8 mouse cellular contexts compared by ENCODE assay signal in the genomic region with DNA sequence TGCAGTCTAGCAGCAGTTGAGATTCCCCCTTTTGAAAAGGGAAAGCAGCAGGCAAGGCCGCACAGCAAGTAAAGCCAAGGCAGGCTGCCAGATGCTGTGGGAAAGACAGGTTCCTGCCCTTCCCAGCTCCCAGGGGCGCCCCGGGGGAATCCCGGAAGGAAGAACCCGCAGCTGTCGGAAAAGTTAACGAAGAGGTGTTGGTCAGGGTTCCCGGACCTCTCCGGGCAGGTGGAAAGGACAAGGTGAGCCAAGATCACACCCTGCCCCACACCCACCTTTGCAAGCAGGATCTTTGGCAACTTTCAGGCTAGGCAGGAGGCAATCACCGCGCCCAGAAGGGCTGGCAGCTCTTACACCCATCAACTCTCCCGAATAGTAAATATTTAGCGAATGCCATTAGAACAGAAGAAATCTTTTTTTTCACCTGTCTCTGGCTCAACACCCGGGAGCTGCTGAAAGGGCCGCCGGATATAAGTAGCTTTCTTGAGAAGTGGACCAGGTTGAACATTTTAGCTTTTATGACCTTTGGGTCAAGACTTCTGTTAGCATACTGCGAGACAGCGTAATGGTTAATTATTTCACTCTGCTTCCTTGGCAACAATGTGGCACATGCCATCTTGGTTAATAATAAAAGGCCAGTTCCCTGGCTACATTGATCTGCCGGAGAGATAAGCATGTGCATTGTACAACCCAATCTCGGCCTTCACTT. TPM values are rescaled to one million over a fixed set of nuclear protein-coding genes. Genes with fewer than 3 reads are reported as not detected.
DNase-seq lines count a peak whose midpoint lies in the region; ATAC-seq lines count a peak whose summit lies in the region.

No protein-coding gene starts in this region.

- H3K27me3 ChIP-seq in forebrain, embryonic 14.5 days (replicated peaks; ENCODE audit: control insufficient read depth, insufficient read depth, low read length): no peaks in the 10 kb centered on the region
- no peaks in the 10 kb centered on the region for H3K27me3 ChIP-seq in forebrain, embryonic 16.5 days (replicated peaks; ENCODE audit: control insufficient read depth, insufficient read depth, low read length)
- no peaks in the 10 kb centered on the region for H3K27me3 ChIP-seq in lung, embryonic 15.5 days

- no peaks in the 10 kb centered on the region for H3K4me1 ChIP-seq in forebrain, embryonic 14.5 days (ENCODE audit: control insufficient read depth, insufficient read depth, low read length)
- peaks cover 8% of the 10 kb centered on the region for H3K4me1 ChIP-seq in forebrain, embryonic 16.5 days (replicated peaks; ENCODE audit: control insufficient read depth, insufficient read depth, low read length)
- H3K4me1 ChIP-seq in lung, embryonic 15.5 days: 0 out of 2 replicates have a peak, but pooled peaks cover 2% of the 10 kb centered on the region

- H3K4me2 ChIP-seq in forebrain, embryonic 14.5 days (ENCODE audit: low read length): no peak overlapping the region
- H3K4me2 ChIP-seq in forebrain, embryonic 16.5 days (ENCODE audit: low read length): no peak overlapping the region
- peak overlapping the region; percentile 36 for H3K4me2 ChIP-seq in lung, embryonic 15.5 days

- H3K9me3 ChIP-seq in forebrain, embryonic 14.5 days (replicated peaks; ENCODE audit: control insufficient read depth, low read length): no peaks in the 10 kb centered on the region
- no peaks in the 10 kb centered on the region for H3K9me3 ChIP-seq in forebrain, embryonic 16.5 days (ENCODE audit: control insufficient read depth, low read length)
- no peaks in the 10 kb centered on the region for H3K9me3 ChIP-seq in lung, embryonic 15.5 days

- H3K36me3 ChIP-seq in forebrain, embryonic 14.5 days (ENCODE audit: control insufficient read depth, insufficient read depth, low read length): no peaks in the 10 kb centered on the region
- H3K36me3 ChIP-seq in forebrain, embryonic 16.5 days (ENCODE audit: control insufficient read depth, insufficient read depth): no peaks in the 10 kb centered on the region
- no peaks in the 10 kb centered on the region for H3K36me3 ChIP-seq in lung, embryonic 15.5 days

- 48% methylated on average over 20 of the region's 20 CpGs for WGBS in forebrain, embryonic 14.5 days
- WGBS in forebrain, embryonic 16.5 days: 50% methylated on average over 20 of the region's 20 CpGs
- WGBS in lung, embryonic 15.5 days: 25% methylated on average over 20 of the region's 20 CpGs

- no peak overlapping the region for H3K27ac ChIP-seq in forebrain, embryonic 14.5 days (ENCODE audit: low read depth, low read length)
- no peak overlapping the region for H3K27ac ChIP-seq in forebrain, embryonic 16.5 days (ENCODE audit: low read length)
- H3K27ac ChIP-seq in lung, embryonic 15.5 days: peak overlapping the region; percentile 86

- H3K4me3 ChIP-seq in forebrain, embryonic 14.5 days (ENCODE audit: low read depth, low read length): no peak overlapping the region
- no peak overlapping the region for H3K4me3 ChIP-seq in forebrain, embryonic 16.5 days (replicated peaks; ENCODE audit: low read length)
- H3K4me3 ChIP-seq in lung, embryonic 15.5 days: peak overlapping the region; percentile 13; the same call in 1 of the 2 replicates

- ATAC-seq in forebrain, embryonic 14.5 days: no peak
- no peak for ATAC-seq in forebrain, embryonic 16.5 days
- peak; percentile 63; the same call in 1 of the 2 replicates for ATAC-seq in lung, embryonic 15.5 days (ENCODE audit: borderline replicate concordance, extremely low read depth, low FRiP score, low TSS enrichment)

- DNase-seq in forebrain, embryonic 14.5 days (ENCODE audit: low spot score): peak; percentile 65
- peak; percentile 22 for DNase-seq in Muller cell, postnatal 12 days (ENCODE audit: inconsistent ontology term)
- peak; percentile 82 for DNase-seq in kidney, adult 11 months
- DNase-seq in thymus, postnatal 25 days: no peak
- no peak for DNase-seq in layer of hippocampus, postnatal 25 days (ENCODE audit: extremely low spot score in 1 of 2, low spot score in 1 of 2)
- no peak for DNase-seq in frontal cortex, adult 2 months (ENCODE audit: extremely low spot score in 1 of 2, low spot score in 1 of 2)

- no peak overlapping the region for H3K9ac ChIP-seq in forebrain, embryonic 14.5 days (ENCODE audit: low read length)
- no peak overlapping the region for H3K9ac ChIP-seq in forebrain, embryonic 16.5 days (replicated peaks; ENCODE audit: low read depth, low read length)
- no peak overlapping the region for H3K9ac ChIP-seq in lung, embryonic 15.5 days

RNA-seq across cellular contexts. Expression of a gene that starts 11.4 kb away (rescaled TPM):
- not detected in 2 replicates for polyA plus RNA-seq in forebrain, embryonic 14.5 days (2014; fragmentation: Nextera tagmentation; extraction: Ambion mirVana)
- polyA plus RNA-seq in forebrain, embryonic 16.5 days (2015; fragmentation: Nextera tagmentation; extraction: Ambion mirVana): not detected in 2 replicates
- polyA plus RNA-seq in lung, embryonic 15.5 days (2015; fragmentation: Nextera tagmentation; extraction: Ambion mirVana): 0.75 and 0.98 TPM in 2 replicates
- not detected for total RNA-seq in layer of hippocampus, postnatal 25 days (2021)
- polyA plus RNA-seq in frontal cortex, adult 2 months (2012; rRNA removed): not detected in 2 replicates

RNA-seq across cellular contexts. Expression of a gene that starts 39.7 kb away (rescaled TPM):
- polyA plus RNA-seq in forebrain, embryonic 14.5 days (2014; fragmentation: Nextera tagmentation; extraction: Ambion mirVana): 209 and 216 TPM in 2 replicates
- 180 and 214 TPM in 2 replicates for polyA plus RNA-seq in forebrain, embryonic 16.5 days (2015; fragmentation: Nextera tagmentation; extraction: Ambion mirVana)
- 207 and 208 TPM in 2 replicates for polyA plus RNA-seq in lung, embryonic 15.5 days (2015; fragmentation: Nextera tagmentation; extraction: Ambion mirVana)
- total RNA-seq in layer of hippocampus, postnatal 25 days (2021): 100 to 1,000 TPM; 144 to 165 TPM
- 165 and 177 TPM in 2 replicates for polyA plus RNA-seq in frontal cortex, adult 2 months (2012; rRNA removed)

RNA-seq across cellular contexts. Expression of a gene that starts 39.8 kb away (rescaled TPM):
- polyA plus RNA-seq in forebrain, embryonic 14.5 days (2014; fragmentation: Nextera tagmentation; extraction: Ambion mirVana): 192 and 200 TPM in 2 replicates
- 167 and 183 TPM in 2 replicates for polyA plus RNA-seq in forebrain, embryonic 16.5 days (2015; fragmentation: Nextera tagmentation; extraction: Ambion mirVana)
- 105 and 112 TPM in 2 replicates for polyA plus RNA-seq in lung, embryonic 15.5 days (2015; fragmentation: Nextera tagmentation; extraction: Ambion mirVana)
- 10 to 100 TPM; 79.7 to 92.7 TPM for total RNA-seq in layer of hippocampus, postnatal 25 days (2021)
- 110 and 116 TPM in 2 replicates for polyA plus RNA-seq in frontal cortex, adult 2 months (2012; rRNA removed)

RNA-seq across cellular contexts. Expression of a gene that starts 54.6 kb away (rescaled TPM):
- 6.8 and 7.8 TPM in 2 replicates for polyA plus RNA-seq in forebrain, embryonic 14.5 days (2014; fragmentation: Nextera tagmentation; extraction: Ambion mirVana)
- 6.9 and 7.7 TPM in 2 replicates for polyA plus RNA-seq in forebrain, embryonic 16.5 days (2015; fragmentation: Nextera tagmentation; extraction: Ambion mirVana)
- polyA plus RNA-seq in lung, embryonic 15.5 days (2015; fragmentation: Nextera tagmentation; extraction: Ambion mirVana): 70.0 and 74.5 TPM in 2 replicates
- total RNA-seq in layer of hippocampus, postnatal 25 days (2021): 1 to 10 TPM; 6.7 to 8.3 TPM
- polyA plus RNA-seq in frontal cortex, adult 2 months (2012; rRNA removed): 4.7 and 5.2 TPM in 2 replicates

Comparison
In these comparisons a context has a peak if more than half of its experiments do, and no peak if none do; other contexts are left out.
1. DNase-seq: peak in forebrain, embryonic 14.5 days (single experiment), Muller cell, postnatal 12 days (single experiment) and kidney, adult 11 months (single experiment); none in thymus, postnatal 25 days (single experiment), layer of hippocampus, postnatal 25 days (0 of 2) and frontal cortex, adult 2 months (0 of 2).